In the genomic region with DNA sequence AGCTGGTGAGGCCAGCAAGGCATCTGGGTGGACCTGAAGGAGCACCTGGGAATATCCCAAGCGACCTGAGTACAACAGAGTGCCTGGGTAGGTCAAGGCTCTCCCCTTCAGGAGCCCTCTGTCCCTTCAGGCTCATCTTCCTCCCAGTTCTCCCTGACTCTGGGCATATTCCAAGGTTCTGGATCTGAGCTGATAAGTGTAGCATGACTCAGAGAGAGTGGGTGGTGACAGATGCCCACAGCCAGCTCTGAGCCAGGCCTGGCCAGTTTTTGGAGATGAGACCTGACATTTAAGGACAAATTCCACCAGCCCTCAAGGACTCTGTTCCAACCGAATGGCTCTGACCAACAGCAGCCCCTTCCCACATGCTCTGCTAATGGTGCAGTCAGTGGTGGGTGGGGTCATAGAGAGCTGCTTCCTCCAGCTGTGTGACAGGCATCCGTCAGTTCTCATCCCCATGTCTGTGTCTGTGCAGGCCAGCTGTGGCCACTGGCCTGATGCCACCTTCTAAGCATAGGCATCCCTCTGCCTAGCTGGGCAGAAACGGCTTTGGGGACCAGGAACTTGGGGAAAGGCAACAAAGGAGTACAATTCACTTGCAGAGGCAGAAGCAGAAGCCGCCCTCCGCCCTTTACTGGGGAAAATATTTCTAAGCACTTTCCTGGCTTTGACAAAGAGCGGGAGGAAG, we compare ENCODE assay signal across 11 mouse cellular contexts. TPM values are rescaled to one million over a fixed set of nuclear protein-coding genes. Genes with fewer than 3 reads are reported as not detected.
A peak's percentile ranks its signal among the peaks of the same experiment; 100 is the strongest.
DNase-seq lines count a peak whose midpoint lies in the region; ATAC-seq and TF ChIP-seq lines count a peak whose summit lies in the region.
"Had no signal": no experiment of that assay in that cellular context is flagged by ENCODE, and none has a peak within 500 bp of the region (broad histone marks: within the 10 kb centered on the region; RNA-seq: fewer than 3 reads in every experiment).

No protein-coding gene starts in this region.

- peaks cover 27% of the 10 kb centered on the region for H3K4me1 ChIP-seq in neural tube, embryonic 15.5 days
- H3K4me1 ChIP-seq in hindbrain, embryonic 16.5 days (ENCODE audit: control insufficient read depth, insufficient read depth, low read depth, low read length): peaks cover 8% of the 10 kb centered on the region

- H3K36me3 ChIP-seq in neural tube, embryonic 15.5 days: no peaks in the 10 kb centered on the region
- no peaks in the 10 kb centered on the region for H3K36me3 ChIP-seq in hindbrain, embryonic 16.5 days (ENCODE audit: control insufficient read depth, insufficient read depth, low read length)

- no peak for ATAC-seq in neural tube, embryonic 15.5 days (ENCODE audit: low FRiP score)
- ATAC-seq in hindbrain, embryonic 16.5 days: no peak
- ATAC-seq: CD4-positive, CD25-positive, alpha-beta regulatory T cell, adult 4 months had no signal

- no peak overlapping the region for H3K4me3 ChIP-seq in gastrocnemius, adult 2 months
- no peak overlapping the region for H3K4me3 ChIP-seq in neural tube, embryonic 15.5 days (replicated peaks)
- H3K4me3 ChIP-seq in hindbrain, embryonic 16.5 days (ENCODE audit: low read length): no peak overlapping the region

- 73% methylated on average over 7 of the region's 7 CpGs for WGBS in neural tube, embryonic 15.5 days
- WGBS in hindbrain, embryonic 16.5 days: 74% methylated on average over 7 of the region's 7 CpGs

- no peak overlapping the region for H3K4me2 ChIP-seq in neural tube, embryonic 15.5 days
- H3K4me2 ChIP-seq in hindbrain, embryonic 16.5 days (ENCODE audit: low read length): no peak overlapping the region
- H3K4me2 ChIP-seq: midbrain, embryonic 11.5 days had no signal

- H3K27me3 ChIP-seq in neural tube, embryonic 15.5 days (replicated peaks): no peaks in the 10 kb centered on the region
- H3K27me3 ChIP-seq in hindbrain, embryonic 16.5 days (replicated peaks; ENCODE audit: control insufficient read depth, insufficient read depth, low read length): no peaks in the 10 kb centered on the region

- no peaks in the 10 kb centered on the region for H3K9me3 ChIP-seq in neural tube, embryonic 15.5 days (replicated peaks)
- H3K9me3 ChIP-seq in hindbrain, embryonic 16.5 days (ENCODE audit: control insufficient read depth, low read length): no peaks in the 10 kb centered on the region

- peak; percentile 22 for DNase-seq in gastrocnemius, adult 2 months
- no peak for DNase-seq in gastrocnemius, postnatal 36 days
- DNase-seq in lung, postnatal 10 days: peak; percentile 30
- no peak for DNase-seq in lung, postnatal 14 days
- peak; percentile 53 for DNase-seq in cerebellum, postnatal 14 days
- peak; percentile 32 for DNase-seq in right cerebral cortex, postnatal 14 days

- intact Hi-C loops in gastrocnemius, adult 2 months (cut with DNase I): no loop called here
- intact Hi-C loops in gastrocnemius, postnatal 36 days (cut with DNase I): no loop called here

- no peak overlapping the region for H3K9ac ChIP-seq in neural tube, embryonic 15.5 days (replicated peaks)
- no peak overlapping the region for H3K9ac ChIP-seq in hindbrain, embryonic 16.5 days (ENCODE audit: low read depth, low read length)
- H3K9ac ChIP-seq: liver, embryonic 14.5 days had no signal

- H3K27ac ChIP-seq in gastrocnemius, adult 2 months: no peak overlapping the region
- H3K27ac ChIP-seq in neural tube, embryonic 15.5 days (replicated peaks): no peak overlapping the region
- no peak overlapping the region for H3K27ac ChIP-seq in hindbrain, embryonic 16.5 days (ENCODE audit: low read depth, low read length)
- H3K27ac ChIP-seq: liver, embryonic 14.5 days had no signal

- no peak for TF ChIP-seq CTCF in gastrocnemius, adult 2 months (IDR thresholded peaks at IDR 0.05)

RNA-seq across cellular contexts. Expression of a gene that starts 46.3 kb away (rescaled TPM):
- total RNA-seq in gastrocnemius, adult 2 months (2021): 10 to 100 TPM; 10.7 to 11.0 TPM
- 10 to 100 TPM in 1 of 2 experiments, 1 to 10 TPM in 1; 9.0 to 14.9 TPM for total RNA-seq in gastrocnemius, postnatal 36 days (2021)
- polyA plus RNA-seq in neural tube, embryonic 15.5 days (2015; fragmentation: Nextera tagmentation; extraction: Ambion mirVana): 88.4 and 90.9 TPM in 2 replicates
- 96.6 and 111 TPM in 2 replicates for polyA plus RNA-seq in hindbrain, embryonic 16.5 days (2015; fragmentation: Nextera tagmentation; extraction: Ambion mirVana)

Comparison
In these comparisons a context has a peak if more than half of its experiments do, and no peak if none do; other contexts are left out.
1. DNase-seq: peak in gastrocnemius, adult 2 months (single experiment), lung, postnatal 10 days (single experiment), cerebellum, postnatal 14 days (2 of 2) and right cerebral cortex, postnatal 14 days (single experiment); none in gastrocnemius, postnatal 36 days (0 of 2) and lung, postnatal 14 days (single experiment).